Mouse (Mus musculus) cerebellum, adult 9-10 months (tissue): ENCODE measurements around the gene Sft2d2.

ENCODE experiments used
- DNase-seq: peaks from one replicate; pipeline ENCODE4 v3.0.0; 2022

The Sft2d2 gene

GRCm38 (mm10) chr1:165190068-165190467 lies 4.2 kb downstream of the Sft2d2 start:
- no peak for DNase-seq

- no peak for DNase-seq
These were observed 5.2 kb downstream of the Sft2d2 start for GRCm38 (mm10) chr1:165188806-165189580.

- DNase-seq = no peak
These were observed 6.9 kb downstream of the Sft2d2 start for GRCm38 (mm10) chr1:165187357-165187756.

- DNase-seq = no peak
These were observed 7.7 kb downstream of the Sft2d2 start for GRCm38 (mm10) chr1:165186491-165186890.

- DNase-seq = no peak
These were observed 9.1 kb downstream of the Sft2d2 start for GRCm38 (mm10) chr1:165185116-165185515.

- DNase-seq = no peak
These were observed 10.1 kb downstream of the Sft2d2 start for GRCm38 (mm10) chr1:165184178-165184577.

- DNase-seq = no peak
These were observed 10.8 kb downstream of the Sft2d2 start for GRCm38 (mm10) chr1:165183400-165183799.

GRCm38 (mm10) chr1:165179321-165179720 lies 14.9 kb downstream of the Sft2d2 start:
- no peak for DNase-seq

- no peak for DNase-seq
These were observed 16.2 kb downstream of the Sft2d2 start for GRCm38 (mm10) chr1:165178075-165178474.

- DNase-seq = no peak
These were observed 20.1 kb downstream of the Sft2d2 start for GRCm38 (mm10) chr1:165174059-165174616.

- no peak for DNase-seq
These were observed 23.0 kb downstream of the Sft2d2 start for GRCm38 (mm10) chr1:165171277-165171676.

- no peak for DNase-seq
These were observed 24.1 kb downstream of the Sft2d2 start for GRCm38 (mm10) chr1:165170157-165170556.

- DNase-seq = no peak
These were observed 24.8 kb downstream of the Sft2d2 start for GRCm38 (mm10) chr1:165169462-165169861.

- no peak for DNase-seq
These were observed 29.3 kb downstream of the Sft2d2 start for GRCm38 (mm10) chr1:165164920-165165319.

GRCm38 (mm10) chr1:165160723-165161405 lies 33.4 kb downstream of the Sft2d2 start, which contains the start of gene Tbx19:
Gene Tbx19 (minus strand): TSS chr1:165160773.
- DNase-seq = no peak

- no peak for DNase-seq
These were observed 35.4 kb downstream of the Sft2d2 start for GRCm38 (mm10) chr1:165158841-165159240.

GRCm38 (mm10) chr1:165154162-165154561 lies 40.1 kb downstream of the Sft2d2 start:
- DNase-seq = no peak

- DNase-seq = no peak
These were observed 43.0 kb downstream of the Sft2d2 start for GRCm38 (mm10) chr1:165151216-165151615.

GRCm38 (mm10) chr1:165142343-165142916 lies 51.8 kb downstream of the Sft2d2 start:
- no peak for DNase-seq

GRCm38 (mm10) chr1:165140227-165140626 lies 54.0 kb downstream of the Sft2d2 start:
- DNase-seq = no peak

- DNase-seq = no peak
These were observed 60.4 kb downstream of the Sft2d2 start for GRCm38 (mm10) chr1:165133858-165134257.

GRCm38 (mm10) chr1:165133279-165133678 lies 61.0 kb downstream of the Sft2d2 start:
- no peak for DNase-seq

- DNase-seq = peak; percentile 64
These were observed 61.9 kb downstream of the Sft2d2 start for GRCm38 (mm10) chr1:165132187-165132877.
